Mouse (Mus musculus) thymus, postnatal 25 days (tissue): ENCODE measurements around the gene Strc.
A peak's percentile ranks its signal among the peaks of the same experiment; 100 is the strongest.
"Not testable (repeated sequence)": the region's sequence is repeated elsewhere in the genome, so short reads cannot be mapped to it uniquely, and the experiment has no call there.

Source experiments
- DNase-seq: peaks from one replicate; pipeline ENCODE4 v3.0.0; 2022

The Strc gene

DNA sequence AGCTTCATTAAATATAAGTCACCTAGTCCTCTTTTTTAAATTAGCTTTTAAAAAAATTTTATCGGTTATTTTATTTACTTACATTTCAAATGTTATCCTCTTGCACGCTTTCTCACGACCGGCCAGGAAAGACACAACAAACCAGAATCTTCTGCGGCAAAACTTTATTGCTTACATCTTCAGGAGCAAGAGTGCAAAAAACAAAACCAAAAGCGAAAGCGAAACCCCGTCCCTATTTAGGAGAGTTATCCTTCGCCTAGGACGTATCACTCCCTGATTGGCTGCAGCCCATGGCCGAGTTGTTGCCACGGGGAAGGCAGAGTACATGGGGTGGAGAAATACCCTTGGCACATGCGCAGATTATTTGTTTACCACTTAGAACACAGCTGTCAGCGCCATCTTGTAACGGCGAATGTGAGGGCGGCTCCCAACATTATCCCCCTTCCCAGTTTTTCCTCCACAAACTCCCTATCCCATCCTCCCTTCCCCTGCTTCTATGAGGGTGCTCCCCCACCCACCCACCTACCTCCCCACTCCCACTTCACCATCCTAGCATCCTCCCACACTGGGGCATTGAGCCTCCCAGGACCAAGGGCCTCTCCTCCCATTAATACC lies at the start of gene Strc:
Strc (minus strand) TSS at position 208 of the 615 bp plus-strand sequence.
- DNase-seq, result not testable (repeated sequence)

DNA sequence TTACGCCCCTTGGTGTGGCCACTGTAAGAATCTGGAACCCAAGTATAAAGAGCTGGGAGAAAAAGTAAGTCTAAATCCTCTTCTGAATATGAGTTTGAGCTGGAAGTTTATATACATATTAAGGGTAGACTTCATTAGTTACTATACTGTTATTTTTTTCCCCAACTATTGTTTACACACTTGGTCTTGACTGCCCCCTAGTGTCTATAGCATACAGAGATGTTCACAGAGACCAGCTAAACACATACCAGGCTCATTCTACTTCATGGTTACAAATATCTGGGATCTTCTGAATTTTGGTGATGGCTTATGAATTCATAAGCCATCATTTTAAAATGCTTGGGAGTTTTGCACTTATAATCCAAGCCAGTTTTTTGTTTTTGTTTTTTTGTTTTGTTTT lies 47.9 kb upstream of the Strc start:
- no peak for DNase-seq

DNA sequence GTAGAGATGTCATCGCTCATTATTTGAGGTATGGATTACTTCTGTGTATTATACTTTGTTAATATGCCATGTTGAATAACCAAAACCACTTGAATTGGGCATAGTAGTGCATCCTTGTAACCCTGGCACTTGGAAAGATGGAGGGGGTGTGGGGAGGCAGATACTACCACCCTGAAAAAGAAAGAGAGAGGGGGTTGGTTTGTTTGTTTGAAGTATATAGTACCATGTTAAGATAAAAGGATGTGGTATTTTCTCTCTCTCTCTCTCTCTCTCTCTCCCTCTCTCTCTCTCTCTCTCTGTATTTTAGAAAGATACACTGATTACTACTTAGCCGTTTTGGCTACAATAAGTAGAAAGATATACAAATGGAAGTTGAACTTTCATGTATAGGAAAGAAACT lies 38.9 kb upstream of the Strc start:
- DNase-seq, result no peak

DNA sequence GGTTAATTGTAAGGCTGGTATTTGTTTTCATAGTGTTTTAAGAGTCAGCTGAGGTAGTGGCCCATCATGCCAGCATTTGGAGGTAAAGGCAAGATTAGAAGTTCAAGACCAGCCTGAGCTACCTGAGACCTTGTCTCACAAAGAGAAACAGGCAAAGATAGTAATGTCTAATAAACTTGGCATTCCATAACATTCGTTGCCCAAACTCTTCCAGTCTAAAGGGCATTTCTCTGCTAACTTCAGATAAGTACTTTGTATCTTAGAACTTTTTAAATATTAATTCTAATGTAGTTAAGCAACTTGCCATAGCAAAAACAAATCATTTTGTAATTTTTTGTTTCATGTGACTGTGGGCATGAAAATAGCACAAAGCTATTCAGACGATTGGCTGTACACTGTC lies 36.2 kb upstream of the Strc start:
- no peak for DNase-seq

DNA sequence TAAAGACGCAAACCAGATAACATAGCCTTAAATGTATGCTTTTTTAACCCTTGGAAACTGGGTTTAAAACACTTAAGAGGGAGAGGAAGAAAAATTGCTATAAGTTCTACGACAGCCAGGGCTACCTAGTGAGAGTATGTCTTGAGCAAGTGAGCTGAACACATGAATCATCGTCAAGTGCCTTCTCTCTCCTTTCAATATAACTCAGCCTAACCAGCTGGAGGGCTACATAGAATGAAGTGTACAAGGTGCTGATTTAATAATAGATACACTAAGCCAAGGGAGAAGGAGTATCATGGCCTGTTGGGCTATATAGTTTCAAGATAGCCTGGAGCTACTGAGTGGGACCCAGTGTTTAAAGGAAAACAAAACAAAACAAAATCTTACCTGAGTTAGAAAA lies 31.5 kb upstream of the Strc start:
- no peak for DNase-seq

DNA sequence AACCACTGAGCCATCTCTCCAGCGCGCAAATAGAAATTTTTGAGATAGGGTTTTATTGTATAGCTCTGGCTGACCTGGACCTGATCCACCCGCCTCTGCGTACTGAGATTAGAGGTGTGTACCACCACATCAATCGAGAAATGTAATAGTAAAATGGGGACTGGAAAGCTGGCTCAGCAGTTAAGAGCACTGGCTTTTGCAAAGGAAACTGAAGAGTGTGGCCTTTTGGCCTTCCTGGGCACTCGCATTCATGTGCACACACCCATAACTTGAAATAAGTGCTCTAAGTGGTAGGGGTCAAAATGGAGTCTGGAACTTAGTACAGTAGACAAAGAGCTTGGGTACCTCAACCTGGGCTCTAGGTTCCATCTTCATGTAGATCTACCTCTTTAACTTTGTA lies 29.4 kb upstream of the Strc start:
- DNase-seq, result no peak

DNA sequence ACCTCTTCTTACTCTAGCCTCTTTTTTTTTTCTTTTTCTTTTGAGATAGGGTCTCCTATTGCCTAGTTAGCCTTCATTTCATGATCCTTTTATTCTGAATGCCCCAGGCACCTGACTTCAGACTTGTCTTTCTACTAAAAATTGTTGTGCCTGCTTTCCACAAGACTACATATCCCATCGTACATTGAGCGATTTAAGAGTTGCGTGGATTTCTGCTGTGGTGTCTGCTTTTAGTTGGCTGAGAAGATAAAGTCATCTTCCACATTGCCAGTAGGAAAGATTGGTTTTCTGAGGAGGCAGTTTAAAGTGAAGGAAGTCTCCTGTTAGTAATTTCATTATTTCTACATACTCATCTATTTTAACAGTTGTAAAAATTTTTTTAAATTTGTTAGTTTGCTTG lies 28.6 kb upstream of the Strc start:
- no peak for DNase-seq

DNA sequence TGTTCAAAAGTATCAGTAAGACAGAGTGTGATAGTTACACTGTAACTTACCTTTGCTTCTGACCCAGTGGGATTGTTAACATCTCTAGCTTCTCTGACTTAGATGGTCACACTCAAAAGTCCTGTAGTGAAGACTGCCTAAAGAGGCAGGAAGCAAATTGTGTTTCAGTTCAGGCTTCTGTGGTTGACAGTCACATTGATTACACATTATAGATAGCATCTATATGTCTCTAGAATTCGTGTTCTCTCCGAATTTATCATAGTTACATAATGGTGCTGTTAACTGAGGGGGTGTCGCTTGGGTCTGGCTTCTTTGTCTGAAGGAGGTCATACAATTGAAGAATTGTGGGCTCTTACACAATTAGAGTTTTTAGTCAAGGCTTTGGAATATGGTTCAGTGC lies 28.1 kb upstream of the Strc start:
- DNase-seq, result no peak

DNA sequence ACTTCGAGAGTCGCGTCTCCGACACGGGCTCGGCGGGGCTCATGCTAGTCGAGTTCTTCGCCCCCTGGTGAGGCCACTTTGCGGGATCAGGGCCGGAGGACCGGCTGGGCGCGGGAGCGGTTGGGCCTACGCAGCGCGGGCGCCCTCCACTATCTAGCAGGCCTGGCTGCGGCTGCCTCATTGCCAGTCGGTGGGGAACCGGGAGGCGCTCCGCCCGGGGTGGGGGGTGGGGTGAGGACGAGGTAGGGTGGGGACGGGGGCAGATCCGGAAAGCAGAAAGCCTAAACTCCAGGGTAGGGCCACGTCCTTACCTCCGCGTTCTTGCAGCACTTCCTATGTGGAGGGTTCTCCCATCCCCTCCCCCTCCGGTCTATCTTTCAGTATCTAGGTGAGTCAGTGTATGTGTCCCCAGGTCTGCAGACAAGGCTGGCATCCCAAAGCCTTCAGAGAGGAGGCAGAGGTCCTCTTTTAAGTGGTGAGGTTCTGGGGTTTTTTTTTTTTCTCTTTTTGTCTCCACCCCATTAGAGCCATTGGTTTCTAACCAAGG lies 27.2 kb upstream of the Strc start:
- DNase-seq, result peak; percentile 59

DNA sequence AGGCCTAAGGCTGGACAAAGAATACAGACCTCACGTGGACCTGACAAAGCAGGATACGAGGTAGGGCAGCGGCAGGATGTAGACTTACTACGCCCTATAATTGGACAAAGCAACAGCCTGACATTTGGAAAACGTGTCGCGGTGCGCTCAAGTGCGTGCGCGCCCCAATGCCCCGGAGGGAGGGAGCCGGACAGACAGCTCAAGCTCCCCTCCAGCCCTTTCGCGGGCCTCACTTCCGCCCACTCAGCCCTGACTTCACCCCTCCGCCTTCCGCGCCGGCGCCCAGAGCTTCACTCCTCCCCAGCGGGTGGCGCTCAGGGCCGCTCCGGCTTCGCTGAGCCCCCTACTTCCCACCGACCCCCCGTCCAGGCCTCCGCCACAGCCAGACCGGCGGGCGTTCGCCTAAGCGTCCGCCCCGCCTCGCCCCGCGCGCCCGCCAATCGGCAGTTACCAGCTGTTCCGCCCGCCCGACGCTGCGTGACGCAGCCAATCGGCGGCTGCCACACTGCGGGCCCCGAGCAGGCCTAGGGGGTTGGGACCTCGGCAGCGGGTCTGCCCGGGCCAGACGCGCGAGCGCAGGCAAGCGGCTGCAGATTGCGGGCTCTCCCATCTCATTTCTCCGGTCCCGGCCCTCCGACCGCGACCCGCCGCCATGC lies 26.5 kb upstream of the Strc start, which contains the start of the genes Pdia3 and Catsper2:
Pdia3 (plus strand) TSS at position 389 of the 656 bp plus-strand sequence.
Catsper2 (minus strand) TSS at position 406 of the 656 bp plus-strand sequence.
- peak; percentile 96 for DNase-seq

DNA sequence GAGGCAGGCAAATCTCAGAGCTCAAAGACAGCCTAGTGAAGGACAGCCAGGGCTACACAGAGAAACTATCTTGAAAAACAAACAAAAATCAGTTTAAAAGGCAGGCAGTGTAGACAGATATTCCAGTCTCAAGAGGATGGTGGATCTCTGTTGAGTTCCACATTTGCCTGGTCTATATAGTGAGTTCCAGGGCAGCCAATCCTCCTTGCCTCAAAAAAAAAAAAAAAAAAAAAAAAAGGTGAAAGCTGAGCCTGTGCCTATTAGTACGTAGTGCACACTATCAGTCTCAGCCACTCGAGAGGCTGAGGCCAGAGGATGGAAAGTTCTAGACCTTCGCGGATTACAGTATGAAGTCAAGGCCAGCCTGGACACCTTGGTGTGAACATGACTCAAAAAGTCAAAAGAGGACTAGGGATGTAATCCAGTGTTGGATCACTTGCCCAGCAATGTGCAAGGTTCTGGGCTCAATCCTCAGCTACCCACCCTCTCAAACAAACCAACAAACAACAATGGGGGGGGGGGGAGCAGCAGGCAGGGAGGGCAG lies 25.9 kb upstream of the Strc start:
- DNase-seq, result no peak

DNA sequence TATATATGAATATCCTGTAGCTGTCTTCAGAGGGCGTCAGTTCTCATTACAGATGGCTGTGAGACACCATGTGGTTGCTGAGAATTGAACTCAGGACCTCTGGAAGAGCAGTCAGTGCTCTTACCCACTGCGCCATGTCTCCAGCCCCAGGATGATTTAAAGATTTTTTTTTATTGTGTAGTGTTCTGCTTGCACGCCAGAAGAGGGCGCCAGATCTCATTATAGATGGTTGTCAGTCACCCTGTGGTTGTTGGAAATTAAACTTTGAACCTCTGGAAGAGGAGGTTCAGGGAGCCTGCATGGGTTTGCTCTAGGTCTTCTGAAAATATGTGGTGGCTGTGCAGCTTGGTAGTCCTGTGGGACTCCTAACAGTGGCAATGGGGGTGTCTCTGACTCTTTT lies 21.2 kb upstream of the Strc start:
- peak; percentile 69 for DNase-seq

DNA sequence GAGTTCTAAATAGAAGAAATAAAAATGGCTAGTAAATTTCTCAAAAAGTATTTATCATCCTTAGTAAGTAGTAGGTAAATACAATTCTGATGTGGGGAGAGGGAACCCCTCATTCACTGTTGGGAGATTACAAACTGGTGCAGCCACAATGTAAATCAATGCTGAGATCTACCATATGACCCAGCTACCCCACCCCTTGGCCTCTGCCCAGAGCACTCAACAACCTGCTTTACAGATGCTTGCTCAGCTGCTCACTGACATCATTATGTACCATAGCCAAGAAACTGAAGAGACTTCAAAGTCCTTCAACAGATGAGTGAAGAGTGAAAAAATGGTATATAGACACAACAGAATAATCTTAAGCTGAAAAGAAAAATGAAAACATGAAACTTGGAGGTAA lies 16.3 kb upstream of the Strc start:
- no peak for DNase-seq

DNA sequence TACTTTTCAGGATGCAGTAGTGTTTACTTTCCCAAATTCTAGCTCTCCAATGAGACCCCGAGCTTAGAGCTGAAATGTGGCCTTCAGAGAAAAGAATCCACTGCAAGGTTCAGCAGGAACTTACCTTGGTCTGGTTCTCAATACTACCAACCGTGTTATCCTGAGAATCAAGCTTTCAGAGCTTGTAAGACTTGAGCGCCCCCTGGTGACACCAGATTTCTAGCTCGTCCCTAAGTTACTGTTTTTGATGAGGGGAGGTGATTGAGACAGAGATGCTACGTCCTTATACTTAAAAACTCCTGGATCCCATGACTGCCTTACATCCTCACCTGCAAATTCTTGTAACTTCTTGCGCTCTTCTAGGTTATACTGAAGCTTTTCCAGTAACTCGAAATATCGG lies 9.7 kb upstream of the Strc start:
- DNase-seq, result peak; percentile 78

DNA sequence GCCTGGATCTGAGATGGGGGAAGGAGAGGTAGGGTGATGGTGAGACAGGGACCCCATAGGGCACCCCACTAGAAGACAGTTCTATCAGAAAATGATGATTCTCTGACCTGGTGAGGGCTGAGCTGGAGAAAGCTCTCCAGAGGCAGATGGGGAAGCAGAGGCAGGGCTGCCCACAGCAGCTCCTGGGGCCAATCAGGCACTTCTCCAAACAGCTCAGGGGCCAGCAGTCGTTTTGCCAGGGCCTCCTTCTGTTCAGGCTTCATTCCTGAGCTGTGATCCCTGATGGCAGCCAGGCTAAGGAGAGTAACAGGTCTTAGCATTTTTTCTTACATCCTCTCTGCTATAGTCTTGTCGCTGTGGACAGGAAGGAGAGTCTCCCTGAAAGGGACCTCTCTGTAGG lies 12.2 kb downstream of the Strc start:
- no peak for DNase-seq

DNA sequence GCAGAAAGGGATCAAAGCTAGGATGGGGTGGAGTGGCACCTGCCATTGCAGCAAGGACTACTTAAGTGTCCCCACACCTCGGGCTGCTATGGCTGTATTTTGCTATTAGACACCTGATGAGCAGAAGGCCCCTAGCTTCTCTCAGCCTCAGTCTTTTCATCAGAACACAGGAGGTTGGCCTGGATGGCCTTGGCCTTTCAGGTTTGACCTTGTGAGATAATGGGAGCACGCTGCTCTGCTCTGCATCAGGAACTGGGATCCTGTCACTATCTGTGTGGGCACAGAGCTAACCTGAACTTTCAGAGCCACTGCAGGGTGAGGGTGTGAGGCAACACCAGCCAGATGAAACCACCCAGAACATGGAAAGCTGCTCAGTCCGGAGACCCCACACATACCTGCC lies 14.7 kb downstream of the Strc start:
- no peak for DNase-seq

DNA sequence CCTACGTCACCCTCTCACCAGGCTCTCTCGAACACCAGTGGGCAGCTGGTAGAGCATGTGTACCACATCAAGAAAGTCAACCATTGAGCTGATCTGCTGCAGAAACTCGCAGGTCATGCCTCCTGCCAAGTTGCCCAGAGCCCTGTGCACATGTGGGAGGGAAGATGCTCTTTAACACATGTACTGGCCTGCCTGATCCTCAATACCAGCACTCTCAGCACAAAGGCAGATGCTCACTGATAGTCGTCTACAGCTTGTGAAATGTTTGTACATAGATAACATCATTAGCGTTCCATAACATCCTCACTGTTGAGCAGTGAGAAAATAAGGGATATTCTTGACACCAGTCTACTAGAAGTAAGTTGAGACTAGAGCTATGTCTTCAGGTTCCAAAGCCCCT lies 16.0 kb downstream of the Strc start:
- DNase-seq, result no peak

DNA sequence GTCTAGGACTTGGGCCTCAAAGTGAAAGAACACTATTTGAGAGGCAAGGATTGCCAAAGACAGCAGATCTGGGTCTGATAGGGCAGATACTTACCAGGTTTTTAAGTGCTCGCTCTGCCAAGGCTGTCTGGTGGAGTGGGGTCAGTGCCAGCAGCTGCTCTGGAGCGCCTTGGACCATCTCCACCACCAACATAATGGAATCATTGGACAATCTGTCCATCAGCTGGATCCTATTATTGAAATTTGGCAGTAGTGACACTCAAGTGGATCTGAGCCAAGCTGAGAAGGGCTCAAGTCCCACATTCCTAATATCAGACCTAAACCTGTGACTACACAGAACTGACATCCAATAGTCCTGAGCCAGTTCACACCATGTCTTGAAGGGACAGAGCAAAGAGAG lies 18.1 kb downstream of the Strc start:
- DNase-seq, result no peak

DNA sequence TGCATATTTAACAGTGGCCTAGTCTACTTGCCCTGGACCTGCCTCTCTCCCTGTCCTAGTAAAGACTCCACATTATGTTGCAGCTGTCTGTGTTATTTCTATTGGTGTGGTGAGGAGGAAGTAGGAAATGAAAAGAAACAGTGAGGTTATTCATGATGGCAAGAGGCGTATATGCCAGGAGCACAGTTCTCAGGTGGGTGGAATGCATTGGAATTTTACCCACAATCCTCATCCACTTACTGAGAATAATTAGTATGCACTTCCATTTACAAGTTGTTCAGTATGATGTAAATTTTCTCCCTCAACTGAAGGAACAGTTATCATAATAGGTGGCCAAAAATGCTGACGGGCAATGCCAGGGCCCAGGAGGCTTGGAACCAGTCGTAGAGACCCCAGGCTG lies 23.3 kb downstream of the Strc start:
- no peak for DNase-seq

DNA sequence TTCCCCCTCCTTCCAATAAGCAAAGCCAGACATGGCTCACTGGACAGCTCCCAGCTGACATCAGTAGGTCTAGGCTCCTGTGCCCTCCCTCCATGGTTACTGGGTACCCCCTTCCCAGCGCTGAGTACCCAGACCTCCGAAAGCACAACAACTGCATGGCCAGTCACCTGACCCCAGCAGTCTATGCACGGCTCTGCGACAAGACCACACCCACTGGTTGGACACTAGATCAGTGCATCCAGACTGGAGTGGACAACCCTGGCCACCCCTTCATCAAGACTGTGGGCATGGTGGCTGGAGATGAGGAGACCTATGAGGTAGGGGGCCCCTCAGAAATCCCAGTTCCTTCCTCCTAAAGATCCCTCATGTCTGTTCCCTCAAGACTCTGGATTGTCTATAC lies 27.5 kb downstream of the Strc start:
- DNase-seq, result no peak

DNA sequence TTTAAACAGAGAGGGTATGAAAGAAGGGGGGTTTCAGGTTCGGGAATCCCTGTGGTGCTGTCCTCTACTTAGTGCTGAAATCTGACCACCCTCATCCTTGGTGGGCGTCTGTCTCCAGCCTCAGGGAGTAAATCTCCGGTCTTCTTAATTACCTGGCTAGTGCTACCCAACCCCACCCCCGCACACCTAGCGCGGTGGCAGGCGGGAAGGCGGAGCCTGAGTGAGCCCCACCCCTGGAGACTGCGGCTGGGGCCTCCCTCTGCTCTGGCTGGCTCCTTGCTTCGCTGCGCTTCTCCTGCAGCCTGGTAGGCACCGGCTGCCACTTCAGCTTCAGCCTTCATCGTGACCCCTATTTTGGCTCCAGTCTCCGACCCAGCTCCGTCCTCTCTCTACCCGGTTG lies 28.6 kb downstream of the Strc start:
- DNase-seq, result peak; percentile 35

DNA sequence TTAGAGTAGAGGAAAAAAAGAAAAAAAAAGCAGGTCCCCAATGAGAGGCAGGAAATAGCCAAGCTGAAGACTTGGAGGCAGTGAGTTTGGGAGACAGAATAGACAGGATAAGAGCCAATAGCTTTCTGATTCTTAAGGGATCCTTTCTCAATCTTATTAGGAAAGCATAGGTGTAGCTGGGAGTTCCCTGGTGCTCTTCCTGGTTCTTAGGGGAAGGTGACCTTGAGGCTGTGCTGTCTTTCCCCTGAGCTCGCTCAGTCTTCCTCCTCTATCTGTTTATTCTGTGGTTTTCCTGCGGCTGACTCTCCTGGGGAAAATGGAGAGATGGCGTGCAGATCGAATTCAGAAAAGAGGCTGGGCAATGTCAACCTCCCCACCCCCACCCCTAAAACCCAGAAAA lies 29.0 kb downstream of the Strc start:
- DNase-seq, result no peak

DNA sequence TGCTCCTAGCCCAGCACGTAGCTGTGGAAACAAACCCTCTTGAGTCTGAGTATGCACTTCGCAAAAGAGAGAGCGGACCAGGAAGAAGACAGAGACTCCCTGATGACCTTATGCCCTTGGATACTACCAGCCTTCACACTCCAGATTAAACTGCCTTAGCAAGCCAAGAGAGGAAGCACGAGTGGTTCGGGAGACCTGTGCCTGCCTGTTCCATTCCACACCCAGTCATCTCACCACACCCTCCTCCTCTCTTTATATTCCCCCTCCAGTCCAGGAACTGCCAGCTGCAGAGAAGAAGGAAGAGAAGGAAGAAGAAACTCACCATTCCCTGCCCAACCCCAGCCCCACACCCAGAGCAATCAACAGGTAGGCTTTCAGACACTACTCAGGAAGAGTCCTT lies 29.5 kb downstream of the Strc start, which contains the start of gene Ckmt1:
Ckmt1 (plus strand) TSS at position 221 of the 400 bp plus-strand sequence.
- no peak for DNase-seq
